Mouse (Mus musculus) lung, embryonic 16.5 days (tissue): ENCODE results near the gene Ntm. TPM values are rescaled to one million over a fixed set of nuclear protein-coding genes. Genes with fewer than 3 reads are reported as not detected.
A peak's percentile ranks its signal among the peaks of the same experiment; 100 is the strongest.

Source experiments
- ATAC-seq: fragments of 200-750 bp; cut with Nextera tagmentation; 2 replicates; pipeline ENCODE4 v1.8.0; 2017; ENCODE audit warnings: low read depth, mild to moderate bottlenecking, moderate library complexity
- H3K27ac ChIP-seq: fragments of 300-500 bp; sonication (generic); 2 replicates; pipeline ENCODE4 v1.5.1; 2014; ENCODE audit warnings: mild to moderate bottlenecking, control low read depth, low read length
- H3K27me3 ChIP-seq: fragments of 300-500 bp; sonication (generic); 2 replicates; pipeline ENCODE4 v1.6.1; 2014; ENCODE audit warnings: low read depth, low read length, mixed read lengths; ENCODE audit not compliant: control insufficient read depth, insufficient read depth
- H3K36me3 ChIP-seq: fragments of 300-500 bp; sonication (generic); 2 replicates; pipeline ENCODE4 v1.6.1; 2014; ENCODE audit warnings: low read length; ENCODE audit not compliant: control insufficient read depth, insufficient read depth
- H3K4me1 ChIP-seq: fragments of 300-500 bp; sonication (generic); replicated peaks from 2 replicates; pipeline ENCODE4 v1.6.1; 2014; ENCODE audit warnings: low read length, mixed read lengths; ENCODE audit not compliant: control insufficient read depth, insufficient read depth
- H3K4me2 ChIP-seq: fragments of 300-500 bp; sonication (generic); 2 replicates; pipeline ENCODE4 v1.6.1; 2014; ENCODE audit warnings: low read depth, low read length, control low read depth
- H3K4me3 ChIP-seq: fragments of 300-500 bp; sonication (generic); 2 replicates; pipeline ENCODE4 v1.5.1; 2014; ENCODE audit warnings: mild to moderate bottlenecking, low read length, control low read depth
- H3K9ac ChIP-seq: fragments of 300-500 bp; sonication (generic); 2 replicates; pipeline ENCODE4 v1.6.1; 2014; ENCODE audit warnings: low read length, control low read depth
- H3K9me3 ChIP-seq: fragments of 300-500 bp; sonication (generic); 2 replicates; pipeline ENCODE4 v1.6.1; 2016; ENCODE audit warnings: low read length; ENCODE audit not compliant: control insufficient read depth
- WGBS: fragments of 180-500 bp; shearing (Covaris S2); extraction: QIAGEN DNeasy Blood & Tissue Kit; methylation state at CpG from one replicate; pipeline ENCODE4 v1.1.7; 2014; 5-methylcytosine and 5-hydroxymethylcytosine counted together
- polyA plus RNA-seq: library from polyadenylated mRNA; unstranded; fragments of >200 nt; fragmentation: Nextera tagmentation; extraction: Ambion mirVana; gene quantifications from 2 replicates; pipeline ENCODE4 v1.2.1, GENCODE M21; 2015

Gene Ntm
- polyA plus RNA-seq, 1 experiment from 2014 or later = 16.3 TPM

- H3K9ac ChIP-seq = no peak overlapping the region
- ATAC-seq = no peak
- no peaks in the 10 kb centered on the region for H3K9me3 ChIP-seq
- 72% methylated on average over 3 of the region's 3 CpGs for WGBS
- H3K36me3 ChIP-seq = no peaks in the 10 kb centered on the region
- H3K4me2 ChIP-seq = no peak overlapping the region
- peaks cover 2% of the 10 kb centered on the region; the same call in 1 of the 2 replicates for H3K4me1 ChIP-seq
- no peak overlapping the region for H3K27ac ChIP-seq
- no peak overlapping the region for H3K4me3 ChIP-seq
- no peaks in the 10 kb centered on the region for H3K27me3 ChIP-seq
These were observed 593.3 kb downstream of the Ntm start for GRCm38 (mm10) chr9:29369621-29370020.

- WGBS = 32% methylated on average over 3 of the region's 3 CpGs
- no peaks in the 10 kb centered on the region for H3K9me3 ChIP-seq
- H3K4me3 ChIP-seq = no peak overlapping the region
- H3K27me3 ChIP-seq = no peaks in the 10 kb centered on the region
- H3K9ac ChIP-seq = no peak overlapping the region
- H3K4me2 ChIP-seq = no peak overlapping the region
- H3K36me3 ChIP-seq = no peaks in the 10 kb centered on the region
- peaks cover 2% of the 10 kb centered on the region; the same call in 1 of the 2 replicates for H3K4me1 ChIP-seq
- ATAC-seq = no peak
- H3K27ac ChIP-seq = peak overlapping the region; percentile 39
These were observed 594.6 kb downstream of the Ntm start for GRCm38 (mm10) chr9:29368291-29368690.

GRCm38 (mm10) chr9:29357796-29358195 lies 605.1 kb downstream of the Ntm start:
- H3K27me3 ChIP-seq = no peaks in the 10 kb centered on the region
- no peak overlapping the region for H3K4me3 ChIP-seq
- no peaks in the 10 kb centered on the region for H3K4me1 ChIP-seq
- no peaks in the 10 kb centered on the region for H3K9me3 ChIP-seq
- WGBS = 87% methylated on average over 4 of the region's 4 CpGs
- no peak overlapping the region for H3K4me2 ChIP-seq
- H3K9ac ChIP-seq = no peak overlapping the region
- no peaks in the 10 kb centered on the region for H3K36me3 ChIP-seq
- ATAC-seq = no peak
- no peak overlapping the region for H3K27ac ChIP-seq

- H3K4me2 ChIP-seq = no peak overlapping the region
- H3K9me3 ChIP-seq = no peaks in the 10 kb centered on the region
- ATAC-seq = no peak
- H3K27me3 ChIP-seq = no peaks in the 10 kb centered on the region
- H3K27ac ChIP-seq = no peak overlapping the region
- H3K4me1 ChIP-seq = no peaks in the 10 kb centered on the region
- H3K4me3 ChIP-seq = no peak overlapping the region
- H3K9ac ChIP-seq = no peak overlapping the region
- no peaks in the 10 kb centered on the region for H3K36me3 ChIP-seq
- 77% methylated on average over 7 of the region's 7 CpGs for WGBS
These were observed 620.6 kb downstream of the Ntm start for GRCm38 (mm10) chr9:29342303-29342702.

- 90% methylated on average over 3 of the region's 3 CpGs for WGBS
- no peaks in the 10 kb centered on the region for H3K4me1 ChIP-seq
- H3K4me2 ChIP-seq = no peak overlapping the region
- H3K9ac ChIP-seq = no peak overlapping the region
- H3K36me3 ChIP-seq = no peaks in the 10 kb centered on the region
- no peaks in the 10 kb centered on the region for H3K9me3 ChIP-seq
- no peak overlapping the region for H3K27ac ChIP-seq
- no peak for ATAC-seq
- H3K27me3 ChIP-seq = no peaks in the 10 kb centered on the region
- no peak overlapping the region for H3K4me3 ChIP-seq
These were observed 621.6 kb downstream of the Ntm start for GRCm38 (mm10) chr9:29341292-29341691.

- H3K27ac ChIP-seq = no peak overlapping the region
- no peak for ATAC-seq
- no peaks in the 10 kb centered on the region for H3K27me3 ChIP-seq
- no peak overlapping the region for H3K4me3 ChIP-seq
- no peaks in the 10 kb centered on the region for H3K36me3 ChIP-seq
- WGBS = 72% methylated on average over 2 of the region's 2 CpGs
- H3K9ac ChIP-seq = no peak overlapping the region
- H3K4me1 ChIP-seq = peaks cover 6% of the 10 kb centered on the region
- no peak overlapping the region for H3K4me2 ChIP-seq
- H3K9me3 ChIP-seq = no peaks in the 10 kb centered on the region
These were observed 627.3 kb downstream of the Ntm start for GRCm38 (mm10) chr9:29335671-29336070.

GRCm38 (mm10) chr9:29332296-29333090 lies 630.4 kb downstream of the Ntm start:
- ATAC-seq = peak; percentile 81
- no peaks in the 10 kb centered on the region for H3K27me3 ChIP-seq

GRCm38 (mm10) chr9:29330486-29330885 lies 632.5 kb downstream of the Ntm start:
- whole genome bisulfite sequencing = 82% methylated on average over 3 of the region's 3 CpGs
- H3K9me3 ChIP-seq = no peaks in the 10 kb centered on the region
- no peak for ATAC-seq

More at GRCm38 (mm10) chr9:29332296-29333090, 630.4 kb downstream of the Ntm start:
- Histone ChIP-seq H3K4me2 (no peak overlapping the region), H3K9ac (no peak overlapping the region), H3K27ac (peak overlapping the region; percentile 80), H3K9me3 (no peaks in the 10 kb centered on the region), H3K4me3 (no peak overlapping the region), H3K4me1 (peaks cover 6% of the 10 kb centered on the region), H3K36me3 (no peaks in the 10 kb centered on the region)
- WGBS = 7% methylated on average over 3 of the region's 3 CpGs

GRCm38 (mm10) chr9:29326283-29326682 lies 636.7 kb downstream of the Ntm start:
- H3K4me2 ChIP-seq = no peak overlapping the region
- H3K9ac ChIP-seq = no peak overlapping the region
- no peak overlapping the region for H3K4me3 ChIP-seq
- peak; percentile 28; the same call in 1 of the 2 replicates for ATAC-seq
- WGBS = 68% methylated on average over 3 of the region's 3 CpGs
- H3K4me1 ChIP-seq = no peaks in the 10 kb centered on the region; the same call in 1 of the 2 replicates
- H3K27ac ChIP-seq = no peak overlapping the region
- no peaks in the 10 kb centered on the region for H3K9me3 ChIP-seq
- no peaks in the 10 kb centered on the region for H3K27me3 ChIP-seq
- no peaks in the 10 kb centered on the region for H3K36me3 ChIP-seq

More at GRCm38 (mm10) chr9:29330486-29330885, 632.5 kb downstream of the Ntm start:
- Histone ChIP-seq H3K4me2 (no peak overlapping the region), H3K4me3 (no peak overlapping the region), H3K36me3 (no peaks in the 10 kb centered on the region), H3K27ac (no peak overlapping the region), H3K27me3 (no peaks in the 10 kb centered on the region), H3K4me1 (peaks cover 6% of the 10 kb centered on the region), H3K9ac (no peak overlapping the region)
